Mouse (Mus musculus): Measurements from ENCODE around the gene Prox2.

- TF ChIP-seq CTCF (IDR thresholded peaks at IDR 0.05; ENCODE audit: borderline replicate concordance, control insufficient read depth, extremely low read depth, insufficient read depth, low read length, poor library complexity) (no peak), POLR2A (IDR thresholded peaks at IDR 0.05; ENCODE audit: control insufficient read depth, extremely low read depth, insufficient read depth, low read length, poor library complexity) (no peak)
These were observed 20.8 kb upstream of the Prox2 start for GRCm38 (mm10) chr12:85131361-85131760.
